Comparison of ENCODE assay signal across 8 mouse cellular contexts in the genomic region with DNA sequence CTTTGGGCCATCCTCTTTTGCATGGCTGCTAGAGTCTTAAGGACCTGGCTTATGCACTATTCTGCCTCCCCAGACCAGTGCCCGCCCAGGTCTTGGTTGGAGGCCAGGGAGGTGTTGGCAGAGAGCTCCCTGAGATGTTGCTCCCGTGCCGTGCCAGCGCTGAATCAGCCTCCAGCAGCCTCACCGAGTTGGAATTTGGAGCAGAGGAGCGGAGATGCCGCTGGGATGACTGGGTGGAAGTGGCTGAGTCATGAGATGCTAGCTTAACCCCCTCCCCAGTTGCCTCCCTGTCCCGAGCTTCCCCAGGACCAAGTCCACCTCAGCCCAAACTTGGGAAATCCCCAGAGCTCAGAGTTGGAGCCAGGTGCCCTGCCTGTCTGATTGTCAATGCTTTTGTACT. TPM values are rescaled to one million over a fixed set of nuclear protein-coding genes. Genes with fewer than 3 reads are reported as not detected.
DNase-seq lines count a peak whose midpoint lies in the region; ATAC-seq lines count a peak whose summit lies in the region.
"Had no signal": no experiment of that assay in that cellular context is flagged by ENCODE, and none has a peak within 500 bp of the region (broad histone marks: within the 10 kb centered on the region; RNA-seq: fewer than 3 reads in every experiment).

No protein-coding gene starts in this region.

- DNase-seq in right cerebral cortex, postnatal 14 days: peak; percentile 19
- DNase-seq in right cerebral cortex, postnatal 36 days (ENCODE audit: low spot score in 2 of 2): no peak
- DNase-seq in adrenal gland, postnatal 36 days: peak; percentile 90 to 91
- peak; percentile 80 for DNase-seq in gastrocnemius, postnatal 10 days
- DNase-seq in urinary bladder, postnatal 14 days (ENCODE audit: low spot score): peak; percentile 78
- no peak for DNase-seq in left cerebral cortex, adult 11 months (ENCODE audit: low spot score)

- ATAC-seq in megakaryocyte, adult 5-6 weeks (ENCODE audit: poor library complexity, severe bottlenecking): no peak

RNA-seq across cellular contexts. Expression of gene AI837181, which starts 4.9 kb away (rescaled TPM):
- total RNA-seq in adrenal gland, postnatal 36 days (2021): 10 to 100 TPM; 43.7 to 50.6 TPM
- total RNA-seq in gastrocnemius, postnatal 10 days (2021): 10 to 100 TPM; 47.8 to 50.5 TPM
- total RNA-seq in megakaryocyte, adult 5-6 weeks (2015): 20.3 and 23.7 TPM in 2 replicates
- 8.9 and 15.6 TPM in 2 replicates for total RNA-seq in megakaryocyte, adult 5-6 weeks (2017)

RNA-seq across cellular contexts. Expression of gene Drap1, which starts 5.0 kb away (rescaled TPM):
- 100 to 1,000 TPM; 250 to 263 TPM for total RNA-seq in adrenal gland, postnatal 36 days (2021)
- total RNA-seq in gastrocnemius, postnatal 10 days (2021): 100 to 1,000 TPM; 513 to 561 TPM
- 62.3 and 72.3 TPM in 2 replicates for total RNA-seq in megakaryocyte, adult 5-6 weeks (2015)
- total RNA-seq in megakaryocyte, adult 5-6 weeks (2017): 53.7 and 59.0 TPM in 2 replicates

RNA-seq across cellular contexts. Expression of gene Fosl1, which starts 17.5 kb away (rescaled TPM):
- 1 to 10 TPM in 1 of 2 experiments, not detected in 1; 5.3 TPM for total RNA-seq in adrenal gland, postnatal 36 days (2021)
- not detected for total RNA-seq in gastrocnemius, postnatal 10 days (2021)
- 0.48 and 1.2 TPM in 2 replicates for total RNA-seq in megakaryocyte, adult 5-6 weeks (2015)
- total RNA-seq in megakaryocyte, adult 5-6 weeks (2017): 0.69 and 0.95 TPM in 2 replicates
- total RNA-seq: left cerebral cortex, postnatal 10 days had no signal

RNA-seq across cellular contexts. Expression of gene Tsga10ip, which starts 27.5 kb away (rescaled TPM):
- not detected for total RNA-seq in adrenal gland, postnatal 36 days (2021)
- total RNA-seq in gastrocnemius, postnatal 10 days (2021): under 1 TPM in 1 of 2 experiments, not detected in 1; 0.23 TPM
- total RNA-seq in megakaryocyte, adult 5-6 weeks (2015): not detected in 2 replicates
- total RNA-seq in megakaryocyte, adult 5-6 weeks (2017): not detected in 2 replicates
- total RNA-seq: left cerebral cortex, postnatal 10 days had no signal

RNA-seq across cellular contexts. Expression of gene Ccdc85b, which starts 27.9 kb away (rescaled TPM):
- 1 to 10 TPM; 7.9 to 8.3 TPM for total RNA-seq in adrenal gland, postnatal 36 days (2021)
- 1 to 10 TPM; 8.2 to 9.1 TPM for total RNA-seq in gastrocnemius, postnatal 10 days (2021)
- total RNA-seq in megakaryocyte, adult 5-6 weeks (2015): 0.80 and 1.1 TPM in 2 replicates
- total RNA-seq in megakaryocyte, adult 5-6 weeks (2017): 1.7 TPM in 2 replicates

Comparison
In these comparisons a context has a peak if more than half of its experiments do, and no peak if none do; other contexts are left out.
1. DNase-seq: peak in right cerebral cortex, postnatal 14 days (single experiment), adrenal gland, postnatal 36 days (2 of 2), gastrocnemius, postnatal 10 days (single experiment) and urinary bladder, postnatal 14 days (single experiment); none in right cerebral cortex, postnatal 36 days (0 of 2) and left cerebral cortex, adult 11 months (single experiment).